Mouse (Mus musculus) thymus, postnatal 14 days (tissue): ENCODE measurements around the gene Tgm1.

ENCODE experiments used
- DNase-seq: peaks from one replicate; pipeline ENCODE4 v3.0.0; 2021

Gene Tgm1

GRCm38 (mm10) chr14:55671833-55672740, 41.6 kb downstream of the Tgm1 start, which contains the start of the genes Gmpr2 and Nedd8:
TSS of gene Gmpr2 (plus strand) at chr14:55671941.
TSS of gene Nedd8 (minus strand) at chr14:55672124.
- peak; percentile 87 for DNase-seq

GRCm38 (mm10) chr14:55671486-55671832, 42.3 kb downstream of the Tgm1 start:
- no peak for DNase-seq

DNA sequence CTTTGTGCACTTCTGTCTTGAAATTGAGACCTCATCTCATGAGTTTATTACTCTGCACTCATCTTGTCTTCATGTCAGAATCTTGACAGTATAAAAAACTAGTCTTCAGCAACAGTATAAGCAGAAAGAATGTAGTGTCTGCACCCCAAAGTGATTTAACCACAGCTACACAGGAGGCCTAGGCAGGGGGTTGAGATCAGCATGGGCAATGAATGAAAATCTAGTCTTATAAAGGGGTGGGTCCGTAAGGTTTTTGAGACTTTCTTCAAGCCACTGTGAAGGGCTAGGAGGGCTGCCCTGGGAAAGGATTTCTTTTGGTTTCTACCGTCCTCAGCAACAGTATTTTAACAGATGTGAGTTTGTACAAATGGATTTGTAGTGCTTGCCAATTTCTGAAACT, 53.1 kb downstream of the Tgm1 start:
- DNase-seq, result no peak

DNA sequence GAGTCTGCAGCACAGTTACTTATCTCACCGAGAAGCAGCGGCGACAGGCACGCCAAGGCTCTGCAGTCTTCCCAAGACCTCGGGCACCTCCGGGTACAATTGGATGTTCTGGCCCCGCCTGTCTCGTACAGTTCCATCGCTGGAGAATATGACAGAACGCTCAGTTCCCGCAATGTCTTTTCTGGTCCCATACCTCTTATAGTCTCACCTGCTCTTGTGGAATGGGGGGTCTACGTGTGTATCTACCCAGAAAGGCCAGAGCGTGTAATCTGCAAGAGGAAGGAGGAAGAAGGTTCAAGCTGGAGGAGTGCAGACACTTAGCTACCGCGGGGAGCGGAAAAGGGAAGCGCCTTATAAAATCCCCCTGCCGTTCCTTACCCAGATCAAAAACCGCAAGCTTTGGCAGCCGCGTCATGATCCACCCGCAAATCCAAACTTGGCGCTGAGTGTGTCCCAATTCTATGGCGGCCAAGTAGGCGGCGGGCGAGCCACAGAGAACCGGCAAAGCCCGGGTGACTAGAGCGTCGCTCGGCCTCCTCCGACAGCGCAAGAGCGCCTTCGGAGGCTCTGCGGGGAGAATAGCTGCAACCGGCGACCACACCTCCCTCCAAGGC, 53.7 kb downstream of the Tgm1 start, which contains the start of gene Mdp1:
Gene Mdp1, minus strand, starts transcription at position 549 of the 614 bp plus-strand sequence.
- peak; percentile 82 for DNase-seq

DNA sequence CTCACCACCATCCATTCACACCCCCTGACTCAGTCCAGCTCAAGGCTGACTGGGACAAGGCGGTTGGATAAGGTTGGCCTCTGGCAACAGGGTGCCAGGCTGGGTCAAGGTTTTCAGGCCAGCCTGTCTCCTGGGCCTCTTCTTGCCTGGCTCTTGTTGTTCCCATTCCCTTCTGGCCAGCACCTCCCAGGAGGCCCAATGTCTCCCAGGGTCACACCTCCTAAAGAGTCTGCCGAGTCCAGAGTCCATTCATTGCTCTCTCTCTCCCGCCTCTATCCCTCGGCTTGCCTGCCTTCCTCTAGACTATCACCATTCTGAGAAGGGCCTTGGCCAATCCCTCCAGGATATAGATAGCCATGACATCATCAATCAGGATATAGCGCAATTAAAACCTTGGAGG, 55.7 kb downstream of the Tgm1 start:
- DNase-seq, result no peak

- no peak for DNase-seq
These were observed 56.8 kb downstream of the Tgm1 start for GRCm38 (mm10) chr14:55656935-55657334.

DNA sequence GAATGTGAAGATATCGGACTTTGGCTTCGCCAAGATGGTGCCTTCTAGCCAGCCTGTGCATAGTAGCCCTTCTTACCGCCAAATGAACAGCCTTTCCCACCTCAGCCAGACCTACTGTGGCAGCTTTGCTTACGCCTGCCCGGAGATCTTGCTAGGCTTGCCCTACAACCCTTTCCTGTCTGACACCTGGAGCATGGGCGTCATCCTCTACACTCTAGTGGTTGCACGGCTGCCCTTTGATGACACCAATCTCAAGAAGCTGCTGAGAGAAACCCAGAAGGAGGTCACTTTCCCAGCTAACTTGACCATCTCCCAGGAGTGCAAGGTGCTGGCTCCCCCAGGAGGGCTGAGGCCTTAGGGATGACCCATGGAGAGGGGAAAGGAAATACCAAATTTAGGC, 62.2 kb downstream of the Tgm1 start:
- DNase-seq, result peak; percentile 66
